In genomic region chr17:3206527-3207398, GRCm38 (mm10) we compare ENCODE assay signal across 9 mouse cellular contexts.
DNase-seq lines count a peak whose midpoint lies in the region; ATAC-seq and TF ChIP-seq lines count a peak whose summit lies in the region.
"Had no signal": no experiment of that assay in that cellular context is flagged by ENCODE, and none has a peak within 500 bp of the region (broad histone marks: within the 10 kb centered on the region; RNA-seq: fewer than 3 reads in every experiment).

No protein-coding gene starts in this region.

- peak overlapping the region; percentile 9; the same call in 1 of the 2 replicates for H3K27ac ChIP-seq in layer of hippocampus, adult 2 months
- H3K27ac ChIP-seq: midbrain, embryonic 13.5 days had no signal

- ATAC-seq in common myeloid progenitor, adult 5-6 weeks (replicated peaks; ENCODE audit: low read depth, poor library complexity, severe bottlenecking) = peak; percentile 9; the same call in 1 of the 2 replicates
- peak; percentile 35; the same call in 1 of the 2 replicates for ATAC-seq in megakaryocyte, adult 5-6 weeks (ENCODE audit: poor library complexity, severe bottlenecking)
- ATAC-seq: midbrain, embryonic 13.5 days had no signal

- H3K4me3 ChIP-seq in layer of hippocampus, adult 2 months = no peak overlapping the region
- H3K4me3 ChIP-seq: midbrain, embryonic 13.5 days had no signal

- no peak for DNase-seq in layer of hippocampus, adult 2 months (ENCODE audit: low spot score in 2 of 2)
- DNase-seq in layer of hippocampus, postnatal 25 days (ENCODE audit: extremely low spot score in 1 of 2, low spot score in 1 of 2) = no peak
- peak; percentile 22 for DNase-seq in kidney, adult 11 months
- DNase-seq in layer of hippocampus, adult 9-10 months (ENCODE audit: low spot score) = no peak
- no peak for DNase-seq in yolk sac, embryonic 10.5 days (ENCODE audit: low spot score)
- DNase-seq in spleen, postnatal 14 days (ENCODE audit: low spot score in 2 of 2) = no peak

- TF ChIP-seq CTCF in layer of hippocampus, adult 2 months (conservative IDR thresholded peaks at IDR 0.05) = 0 out of 2 replicates have a peak, but pooled peaks have one; percentile 12
